Mouse (Mus musculus) limb, embryonic 12.5 days (tissue): ENCODE measurements at regions not wholly inside any gene's neighbourhood (a gene's known extent, or its start where the extent isn't known, plus 50 kb on each side); places are given as distances from the start of the nearest gene placed in this dataset.
"Not testable (repeated sequence)": the region's sequence is repeated elsewhere in the genome, so short reads cannot be mapped to it uniquely, and the experiment has no call there.

Experiments used
- ATAC-seq: fragments of 200-750 bp; cut with Nextera tagmentation; 2 replicates; pipeline ENCODE4 v1.8.0; 2017; ENCODE audit warnings: low read depth, moderate TSS enrichment; ENCODE audit not compliant: insufficient number of reproducible peaks, insufficient read depth, low FRiP score, low TSS enrichment
- H3K27ac ChIP-seq: fragments of 300-500 bp; sonication (generic); 2 replicates; pipeline ENCODE4 v1.5.1; 2016; ENCODE audit warnings: mild to moderate bottlenecking, moderate library complexity
- H3K27me3 ChIP-seq: fragments of 300-500 bp; sonication (generic); 2 replicates; pipeline ENCODE4 v1.6.1; 2016; ENCODE audit warnings: mild to moderate bottlenecking, moderate library complexity
- H3K36me3 ChIP-seq: fragments of 300-500 bp; sonication (generic); 2 replicates; pipeline ENCODE4 v1.6.1; 2016; ENCODE audit warnings: mild to moderate bottlenecking, moderate library complexity
- H3K4me1 ChIP-seq: fragments of 300-500 bp; sonication (generic); replicated peaks from 2 replicates; pipeline ENCODE4 v1.6.1; 2016
- H3K4me2 ChIP-seq: fragments of 300-500 bp; sonication (generic); 2 replicates; pipeline ENCODE4 v1.6.1; 2016; ENCODE audit warnings: mild to moderate bottlenecking, moderate library complexity
- H3K4me3 ChIP-seq: fragments of 300-500 bp; sonication (generic); replicated peaks from 2 replicates; pipeline ENCODE4 v1.5.1; 2016; ENCODE audit warnings: mild to moderate bottlenecking
- H3K9ac ChIP-seq: fragments of 300-500 bp; sonication (generic); replicated peaks from 2 replicates; pipeline ENCODE4 v1.6.1; 2016; ENCODE audit warnings: mild to moderate bottlenecking, moderate library complexity
- H3K9me3 ChIP-seq: fragments of 300-500 bp; sonication (generic); 2 replicates; pipeline ENCODE4 v1.6.1; 2016; ENCODE audit warnings: mild to moderate bottlenecking, moderate library complexity
- WGBS: fragments of 180-500 bp; shearing (Covaris S2); methylation state at CpG from one replicate; pipeline ENCODE4 v1.1.7; 2016; 5-methylcytosine and 5-hydroxymethylcytosine counted together

DNA sequence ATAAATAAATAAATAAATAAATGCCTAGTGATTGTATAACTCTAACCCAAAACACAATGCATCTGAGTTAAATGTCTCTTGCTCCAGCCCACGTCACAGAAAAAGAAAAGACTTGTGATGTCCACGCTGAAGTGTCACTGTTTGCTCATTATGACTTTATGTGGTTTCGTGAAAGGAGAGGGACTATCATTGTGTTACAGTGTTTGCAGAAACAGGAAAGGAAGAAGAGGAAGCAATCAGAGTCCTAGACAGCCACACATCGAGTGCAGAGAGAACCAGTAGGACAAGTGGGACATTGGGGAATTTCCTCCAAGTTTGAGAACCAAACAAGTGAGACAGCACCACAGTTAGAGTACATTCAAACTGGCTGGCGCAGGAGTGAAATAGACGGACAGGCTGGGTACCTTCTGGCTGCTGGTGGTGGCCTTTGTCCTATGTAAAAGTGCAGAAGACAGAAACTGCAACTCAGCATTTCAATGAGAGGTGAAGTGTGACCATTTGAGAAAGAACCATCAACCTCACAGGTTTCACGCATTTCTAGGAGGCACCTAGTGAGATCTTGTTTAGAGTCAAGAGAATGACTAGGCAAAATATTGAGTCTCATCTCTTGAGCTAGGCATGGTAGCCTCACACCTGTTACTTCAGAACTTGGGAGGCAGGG is 59.6 kb downstream of the Fasl start:
- Histone ChIP-seq H3K27me3 (no peaks in the 10 kb centered on the region), H3K27ac (no peak overlapping the region), H3K4me1 (0 out of 2 replicates have a peak, but pooled peaks cover 3% of the 10 kb centered on the region), H3K4me3 (no peak overlapping the region), H3K9me3 (no peaks in the 10 kb centered on the region), H3K9ac (no peak overlapping the region), H3K36me3 (no peaks in the 10 kb centered on the region), H3K4me2 (no peak overlapping the region)
- no peak for ATAC-seq
- 92% methylated on average over 7 of the region's 7 CpGs for WGBS

GRCm38 (mm10) chr1:161727357-161727756 is 60.9 kb downstream of the Fasl start:
- not testable (repeated sequence) for H3K9me3 ChIP-seq, H3K4me1 ChIP-seq, H3K4me2 ChIP-seq, ATAC-seq, H3K27ac ChIP-seq, H3K9ac ChIP-seq, H3K4me3 ChIP-seq, H3K27me3 ChIP-seq, H3K36me3 ChIP-seq
- 85% methylated on average over 17 of the region's 27 CpGs for WGBS

- H3K4me1 ChIP-seq, H3K27ac ChIP-seq, H3K4me3 ChIP-seq, H3K36me3 ChIP-seq, H3K4me2 ChIP-seq, H3K9me3 ChIP-seq, H3K9ac ChIP-seq, H3K27me3 ChIP-seq: not testable (repeated sequence)
- ATAC-seq, result 0 out of 2 replicates have a peak, but pooled peaks have one; percentile 26
- 89% methylated on average over 1 of the region's 10 CpGs for WGBS
Measured at GRCm38 (mm10) chr1:161726098-161726497, 62.2 kb downstream of the Fasl start.

- H3K4me1 ChIP-seq, result no peaks in the 10 kb centered on the region
- no peaks in the 10 kb centered on the region for H3K9me3 ChIP-seq
- no peak overlapping the region for H3K27ac ChIP-seq
- H3K27me3 ChIP-seq, result no peaks in the 10 kb centered on the region
- H3K4me2 ChIP-seq, result no peak overlapping the region
- 86% methylated on average over 3 of the region's 3 CpGs for WGBS
- no peak overlapping the region for H3K4me3 ChIP-seq
- no peaks in the 10 kb centered on the region for H3K36me3 ChIP-seq
- no peak overlapping the region for H3K9ac ChIP-seq
- ATAC-seq, result no peak
Measured at GRCm38 (mm10) chr1:161719876-161720275, 68.4 kb downstream of the Fasl start.

DNA sequence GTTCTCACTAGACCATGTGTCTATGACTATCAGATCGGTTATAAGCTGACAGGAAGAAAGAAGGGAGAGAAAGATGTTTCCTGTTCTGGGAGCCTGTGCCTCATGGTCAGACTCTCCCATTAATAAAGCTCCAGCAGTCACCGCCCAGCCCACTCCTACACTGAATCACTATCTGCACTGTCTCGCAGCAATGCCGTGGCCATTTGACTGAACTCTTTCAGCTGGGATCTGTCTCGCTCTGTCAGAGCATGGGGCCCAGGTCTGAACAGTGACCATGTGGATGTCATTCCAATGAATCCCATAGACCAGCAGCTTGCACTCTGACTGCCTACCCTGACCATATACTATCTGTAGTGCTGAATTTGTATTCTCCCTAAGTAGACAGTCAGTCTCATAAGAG is 70.0 kb downstream of the Fasl start:
- WGBS, result 67% methylated on average over 5 of the region's 5 CpGs
- no peaks in the 10 kb centered on the region for H3K27me3 ChIP-seq

DNA sequence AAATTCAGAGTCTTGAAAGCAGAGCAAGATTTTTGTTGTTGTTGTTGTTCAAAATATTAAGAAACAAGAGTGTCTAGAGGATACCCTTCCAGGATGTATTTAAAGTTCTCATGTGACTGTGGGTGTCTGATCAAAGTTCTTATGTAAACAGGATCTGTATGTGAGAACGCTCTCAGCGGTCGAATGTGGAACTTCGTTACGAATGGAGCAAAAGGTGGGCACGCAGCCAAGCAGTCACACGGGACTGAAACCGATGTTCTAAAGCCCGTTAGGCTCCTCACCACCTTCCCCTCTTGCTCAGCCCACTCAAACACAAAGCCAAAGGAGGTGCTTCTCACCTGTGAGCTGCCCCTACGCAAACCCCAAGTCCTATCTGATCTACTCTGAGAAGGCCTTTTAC is 75.4 kb downstream of the Fasl start:
- H3K4me3 ChIP-seq, result no peak overlapping the region
- no peaks in the 10 kb centered on the region for H3K9me3 ChIP-seq
- H3K27ac ChIP-seq, result no peak overlapping the region
- no peak overlapping the region for H3K9ac ChIP-seq
- H3K27me3 ChIP-seq, result no peaks in the 10 kb centered on the region
- no peaks in the 10 kb centered on the region for H3K4me1 ChIP-seq
- no peaks in the 10 kb centered on the region for H3K36me3 ChIP-seq
- ATAC-seq, result no peak
- no peak overlapping the region for H3K4me2 ChIP-seq
- WGBS, result 73% methylated on average over 10 of the region's 10 CpGs

More for the DNA sequence above, 70.0 kb downstream of the Fasl start:
- no peak overlapping the region for H3K4me2 ChIP-seq
- H3K36me3 ChIP-seq, result no peaks in the 10 kb centered on the region
- H3K9me3 ChIP-seq, result no peaks in the 10 kb centered on the region
- no peak for ATAC-seq
- H3K9ac ChIP-seq, result no peak overlapping the region
- no peak overlapping the region for H3K27ac ChIP-seq
- H3K4me1 ChIP-seq, result no peaks in the 10 kb centered on the region
- H3K4me3 ChIP-seq, result no peak overlapping the region

DNA sequence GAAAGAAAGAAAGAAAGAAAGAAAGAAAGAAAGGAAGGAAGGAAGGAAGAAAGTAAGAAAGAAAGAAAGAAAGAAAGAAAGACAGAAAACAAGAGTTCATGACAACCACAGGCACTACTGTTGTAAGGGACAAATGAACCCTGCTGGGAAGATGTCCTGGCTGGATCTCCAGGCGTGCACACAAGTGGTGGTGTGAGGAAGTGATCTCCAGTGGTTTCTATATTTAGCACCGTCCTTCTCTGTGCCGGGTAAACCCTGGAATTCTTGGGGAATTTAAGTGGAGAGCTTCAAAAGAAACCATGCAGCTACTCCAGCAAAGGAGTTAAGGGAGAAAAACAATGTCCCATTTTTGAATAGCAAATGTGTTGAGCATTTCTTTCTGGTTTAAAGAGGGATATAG is 76.0 kb downstream of the Fasl start:
- no peaks in the 10 kb centered on the region for H3K9me3 ChIP-seq
- H3K27me3 ChIP-seq, result no peaks in the 10 kb centered on the region
- no peaks in the 10 kb centered on the region for H3K36me3 ChIP-seq
- H3K9ac ChIP-seq, result no peak overlapping the region
- 38% methylated on average over 3 of the region's 3 CpGs for WGBS
- H3K4me3 ChIP-seq, result no peak overlapping the region
- no peak overlapping the region for H3K27ac ChIP-seq
- H3K4me2 ChIP-seq, result no peak overlapping the region
- H3K4me1 ChIP-seq, result no peaks in the 10 kb centered on the region
- no peak for ATAC-seq

DNA sequence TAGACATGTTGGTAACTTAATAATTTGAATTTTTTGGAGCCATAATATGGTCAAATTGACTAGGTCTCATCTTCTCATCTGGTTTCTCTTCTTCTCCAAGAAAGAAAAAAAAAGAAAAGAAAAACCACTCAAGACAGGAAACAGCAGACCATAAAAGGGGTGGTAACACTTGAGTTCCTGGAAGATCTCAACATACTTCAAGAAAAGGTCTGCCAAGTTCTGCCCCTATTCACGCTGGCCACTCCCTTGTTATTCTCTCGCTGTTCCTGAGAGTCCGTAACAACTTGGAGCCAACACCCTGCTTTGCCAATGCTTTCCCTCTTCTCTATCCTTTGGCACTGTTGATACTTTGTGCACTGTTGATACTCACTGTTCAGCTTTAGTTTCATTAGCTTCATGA is 81.2 kb downstream of the Fasl start:
- ATAC-seq, result no peak
- Histone ChIP-seq H3K4me1 (no peaks in the 10 kb centered on the region), H3K9ac (no peak overlapping the region), H3K4me3 (no peak overlapping the region), H3K27me3 (no peaks in the 10 kb centered on the region), H3K4me2 (no peak overlapping the region), H3K9me3 (no peaks in the 10 kb centered on the region), H3K36me3 (no peaks in the 10 kb centered on the region), H3K27ac (no peak overlapping the region)
- WGBS, result 88% methylated on average over 3 of the region's 3 CpGs

DNA sequence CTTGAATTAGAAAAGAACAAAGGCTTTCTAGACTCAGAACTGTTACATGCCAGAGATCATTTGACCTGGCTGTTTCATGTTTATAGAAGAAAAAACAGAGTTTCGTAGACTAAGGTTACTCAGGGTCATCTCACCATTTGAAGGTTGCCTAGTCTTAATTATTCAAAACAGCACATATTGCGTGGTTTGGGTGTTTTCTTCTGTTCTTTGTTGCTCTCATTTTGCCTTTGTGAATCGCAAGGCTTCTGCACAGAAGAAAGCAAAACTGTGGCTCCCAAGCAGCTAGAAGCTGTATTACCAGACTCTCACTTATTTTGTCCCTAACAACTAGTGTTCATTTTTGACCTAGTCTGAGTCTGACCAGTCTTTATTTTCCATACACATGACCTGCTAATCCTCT is 83.3 kb downstream of the Fasl start:
- Histone ChIP-seq H3K4me3 (no peak overlapping the region), H3K27me3 (no peaks in the 10 kb centered on the region), H3K36me3 (no peaks in the 10 kb centered on the region), H3K9me3 (no peaks in the 10 kb centered on the region), H3K27ac (no peak overlapping the region), H3K4me2 (no peak overlapping the region), H3K4me1 (no peaks in the 10 kb centered on the region), H3K9ac (no peak overlapping the region)
- no peak for ATAC-seq
- 78% methylated on average over 3 of the region's 3 CpGs for WGBS

DNA sequence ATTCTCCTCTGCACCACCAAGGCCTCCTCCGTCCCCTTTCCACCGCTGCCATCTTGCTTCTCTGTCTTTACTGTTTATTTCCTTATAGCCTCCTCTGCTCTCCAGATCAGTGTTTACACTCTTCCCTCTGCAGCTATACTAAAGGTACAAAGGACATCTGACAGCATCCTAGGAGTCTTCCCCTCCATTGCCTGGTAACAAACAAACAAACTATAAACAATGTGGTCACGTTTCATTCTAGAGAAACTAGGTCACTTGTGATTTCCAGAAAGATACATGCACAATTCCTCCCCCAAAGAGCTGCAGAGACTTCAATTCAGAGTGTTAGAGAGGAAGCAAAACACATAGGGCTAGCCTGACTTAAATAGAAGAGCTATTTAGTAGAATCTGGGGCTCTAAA is 83.8 kb downstream of the Fasl start:
- no peak overlapping the region for H3K4me3 ChIP-seq
- H3K27ac ChIP-seq, result no peak overlapping the region
- no peak overlapping the region for H3K9ac ChIP-seq
- no peaks in the 10 kb centered on the region for H3K9me3 ChIP-seq
- 60% methylated on average over 3 of the region's 3 CpGs for WGBS
- ATAC-seq, result no peak
- H3K4me2 ChIP-seq, result no peak overlapping the region
- H3K4me1 ChIP-seq, result no peaks in the 10 kb centered on the region
- H3K27me3 ChIP-seq, result no peaks in the 10 kb centered on the region
- H3K36me3 ChIP-seq, result no peaks in the 10 kb centered on the region

DNA sequence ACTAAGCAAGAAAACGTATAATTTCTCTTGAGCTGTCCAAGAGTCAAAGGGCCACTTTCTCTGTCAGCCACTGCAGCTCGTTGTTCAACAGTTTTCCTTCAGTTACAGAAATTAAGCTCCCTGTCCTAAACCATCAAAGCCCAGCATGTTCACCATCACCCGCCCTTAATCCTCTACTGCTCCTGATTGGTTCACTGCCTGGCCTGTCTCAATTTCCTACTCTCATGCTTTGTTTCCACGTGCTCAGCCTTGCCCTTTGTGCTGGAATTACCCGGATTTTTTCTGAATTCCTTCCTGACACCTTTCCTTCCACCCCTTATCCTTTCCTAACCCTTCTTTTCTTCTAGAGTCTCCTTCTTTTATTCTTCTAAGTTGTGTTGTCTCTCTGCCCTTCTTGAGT is 92.4 kb downstream of the Fasl start:
- Histone ChIP-seq H3K4me1 (peaks cover 5% of the 10 kb centered on the region; the same call in 1 of the 2 replicates), H3K4me2 (no peak overlapping the region), H3K4me3 (no peak overlapping the region), H3K36me3 (no peaks in the 10 kb centered on the region), H3K9ac (no peak overlapping the region), H3K9me3 (no peaks in the 10 kb centered on the region), H3K27ac (no peak overlapping the region), H3K27me3 (no peaks in the 10 kb centered on the region)
- peak; percentile 31; the same call in 1 of the 2 replicates for ATAC-seq
- WGBS, result 31% methylated on average over 5 of the region's 5 CpGs

- ATAC-seq, result no peak
- H3K4me2 ChIP-seq, result no peak overlapping the region
- no peak overlapping the region for H3K4me3 ChIP-seq
- H3K4me1 ChIP-seq, result peaks cover 5% of the 10 kb centered on the region; the same call in 1 of the 2 replicates
- 76% methylated on average over 6 of the region's 6 CpGs for WGBS
- H3K27ac ChIP-seq, result no peak overlapping the region
- H3K9ac ChIP-seq, result no peak overlapping the region
- no peaks in the 10 kb centered on the region for H3K27me3 ChIP-seq
- H3K36me3 ChIP-seq, result no peaks in the 10 kb centered on the region
- no peaks in the 10 kb centered on the region for H3K9me3 ChIP-seq
Measured at GRCm38 (mm10) chr1:161693768-161694160, 94.5 kb downstream of the Fasl start.
